Mouse (Mus musculus) MN1 (cell line): Measurements from ENCODE around the gene Bcl2l2.

Source experiments
- DNase-seq: peaks from one replicate; pipeline ENCODE4 v3.0.0-alpha.2; 2016; ENCODE audit warnings: low spot score

Bcl2l2 gene

DNA sequence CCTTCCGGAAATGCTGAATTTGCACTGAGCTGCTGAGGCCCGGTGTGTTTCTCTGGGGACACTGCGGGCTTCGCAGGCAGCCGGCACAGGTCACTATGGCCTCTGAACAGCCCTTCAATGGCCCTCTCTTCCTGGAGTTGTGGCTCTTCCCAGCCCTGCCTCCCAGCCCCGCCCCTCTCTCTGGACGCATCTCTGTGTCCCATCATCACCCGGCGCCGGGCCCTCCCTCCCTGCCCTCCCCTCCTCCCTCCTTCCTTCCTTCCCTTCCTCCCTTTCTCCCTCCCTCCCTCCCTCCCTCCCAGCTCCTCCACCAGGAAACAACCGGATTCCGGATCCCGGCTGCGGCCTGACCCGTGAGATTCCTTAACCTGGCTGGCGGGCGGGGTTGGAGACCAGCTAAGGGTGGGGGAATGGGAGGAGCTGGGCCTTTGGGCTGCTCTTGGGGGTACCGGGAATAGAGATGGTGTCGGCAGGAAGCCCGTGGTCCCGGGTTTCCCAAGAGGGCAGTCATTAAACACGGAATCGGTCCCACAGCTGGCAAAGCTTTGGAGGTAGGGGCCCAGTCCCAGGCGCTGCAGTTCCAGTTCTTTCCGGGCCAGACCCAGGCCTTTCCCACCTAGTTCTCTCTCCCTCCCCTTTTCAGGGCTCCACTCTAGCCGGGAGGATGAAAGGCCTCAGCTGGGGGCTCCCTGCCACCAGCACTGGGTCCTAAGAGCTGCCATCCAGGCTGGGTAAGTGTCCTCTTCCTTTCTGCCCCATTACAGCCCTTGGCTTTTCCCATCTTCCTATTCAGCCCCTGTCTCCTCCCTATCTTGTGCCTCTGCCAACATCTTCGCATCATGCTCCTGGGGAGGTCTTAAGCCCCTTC is at the start of gene Bcl2l2, which contains the start of gene Gm20521:
TSS of gene Bcl2l2 (plus strand) at position 224 of the 868 bp plus-strand sequence.
TSS of gene Gm20521 (plus strand) at position 288 of the 868 bp plus-strand sequence.
- peak; percentile 85 for DNase-seq

DNA sequence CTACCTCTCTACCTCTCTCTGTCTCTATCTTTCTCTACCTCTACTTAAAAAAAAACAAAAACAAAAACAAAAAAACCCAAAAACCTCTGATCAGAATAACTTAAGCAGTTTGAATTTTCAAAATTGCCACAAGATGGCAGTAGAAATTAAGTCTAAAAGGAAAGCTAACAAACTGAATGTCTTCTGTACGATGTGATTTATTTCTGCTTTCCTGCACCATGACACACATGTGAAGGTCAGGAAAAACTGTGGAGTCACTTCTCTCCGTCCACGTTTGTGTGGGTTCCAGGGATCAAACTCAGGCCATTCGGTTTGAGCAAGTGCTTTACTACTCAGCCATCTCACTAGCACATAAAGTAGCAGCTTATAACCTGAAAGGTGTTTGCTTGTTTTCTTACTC is 39.7 kb upstream of the Bcl2l2 start:
- peak; percentile 70 for DNase-seq

DNA sequence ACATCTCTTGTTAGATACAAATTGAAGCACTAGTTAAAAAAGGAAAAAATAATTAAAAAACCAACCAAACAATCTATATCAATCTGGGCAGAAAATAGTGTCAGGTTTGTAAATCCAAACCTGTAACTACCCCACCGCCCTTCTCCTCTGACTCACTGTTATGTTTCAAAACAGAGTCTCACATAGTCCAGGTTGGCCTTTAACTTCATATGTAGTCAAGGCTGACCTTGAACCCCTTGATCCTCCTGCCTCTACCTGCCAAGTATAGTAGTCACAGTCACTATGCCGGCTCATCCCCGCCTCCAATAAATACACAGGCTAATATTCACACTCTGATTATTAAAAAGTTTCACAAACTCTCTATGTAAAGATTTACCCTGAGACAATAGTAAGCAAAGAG is 27.5 kb upstream of the Bcl2l2 start:
- DNase-seq = no peak

- no peak for DNase-seq
These were observed 26.5 kb upstream of the Bcl2l2 start for GRCm38 (mm10) chr14:54856703-54857102.

- DNase-seq = no peak
These were observed 25.3 kb upstream of the Bcl2l2 start for GRCm38 (mm10) chr14:54857891-54858290.

GRCm38 (mm10) chr14:54860511-54860910 is 22.7 kb upstream of the Bcl2l2 start:
- DNase-seq = peak; percentile 65

- peak; percentile 95 for DNase-seq
These were observed 19.5 kb upstream of the Bcl2l2 start for GRCm38 (mm10) chr14:54863501-54864312.

- DNase-seq = peak; percentile 57
These were observed 18.7 kb upstream of the Bcl2l2 start for GRCm38 (mm10) chr14:54864313-54865036.

DNA sequence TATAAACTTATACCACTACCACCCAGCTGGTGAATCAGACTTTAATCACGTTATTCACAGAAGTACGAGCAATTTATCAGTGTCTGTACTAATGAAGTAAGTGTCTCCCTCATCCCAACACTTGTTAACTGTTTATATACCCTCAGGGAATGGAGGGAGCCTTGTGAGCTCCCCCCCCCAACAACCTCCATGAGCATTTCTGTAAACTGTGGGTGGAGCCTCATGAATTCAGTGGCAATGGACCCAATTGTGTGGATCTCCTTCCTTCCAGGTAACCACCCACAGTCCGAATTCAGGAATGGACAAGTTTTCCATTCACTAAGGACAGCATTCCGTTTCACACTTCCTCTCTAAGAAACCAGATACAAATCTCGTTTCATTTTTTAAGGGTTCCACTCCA is 17.6 kb upstream of the Bcl2l2 start:
- DNase-seq = no peak

GRCm38 (mm10) chr14:54866268-54866667 is 16.9 kb upstream of the Bcl2l2 start:
- no peak for DNase-seq

GRCm38 (mm10) chr14:54866936-54867335 is 16.2 kb upstream of the Bcl2l2 start:
- no peak for DNase-seq

- no peak for DNase-seq
These were observed 15.2 kb upstream of the Bcl2l2 start for GRCm38 (mm10) chr14:54868026-54868425.

DNA sequence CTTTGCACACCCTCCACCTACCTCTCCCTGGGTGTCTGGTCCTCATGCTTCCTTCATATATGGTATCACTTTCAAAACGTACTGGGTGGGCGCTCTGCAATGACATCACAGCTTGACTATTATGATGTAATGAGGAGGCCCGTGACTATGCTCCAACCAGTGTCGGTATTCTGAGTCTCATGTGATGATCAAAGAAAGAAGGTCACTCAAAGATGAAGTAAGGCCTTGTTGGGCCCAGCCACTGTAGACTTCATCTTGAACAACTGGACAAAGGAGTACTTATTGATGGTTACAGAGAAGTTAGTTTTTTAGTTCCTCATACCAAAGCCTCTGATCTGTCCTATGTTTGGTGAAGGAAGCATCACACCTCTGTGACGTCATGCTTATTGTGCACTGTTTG is 12.3 kb upstream of the Bcl2l2 start, which contains the start of gene Homez:
TSS of gene Homez (minus strand) at position 101 of the 400 bp plus-strand sequence.
- DNase-seq = no peak

- no peak for DNase-seq
These were observed 9.0 kb upstream of the Bcl2l2 start for GRCm38 (mm10) chr14:54874165-54874564.

- peak; percentile 76 for DNase-seq
These were observed 7.2 kb upstream of the Bcl2l2 start for GRCm38 (mm10) chr14:54875844-54876538.

- peak; percentile 95 for DNase-seq
These were observed 6.6 kb upstream of the Bcl2l2 start for GRCm38 (mm10) chr14:54876539-54877047.

DNA sequence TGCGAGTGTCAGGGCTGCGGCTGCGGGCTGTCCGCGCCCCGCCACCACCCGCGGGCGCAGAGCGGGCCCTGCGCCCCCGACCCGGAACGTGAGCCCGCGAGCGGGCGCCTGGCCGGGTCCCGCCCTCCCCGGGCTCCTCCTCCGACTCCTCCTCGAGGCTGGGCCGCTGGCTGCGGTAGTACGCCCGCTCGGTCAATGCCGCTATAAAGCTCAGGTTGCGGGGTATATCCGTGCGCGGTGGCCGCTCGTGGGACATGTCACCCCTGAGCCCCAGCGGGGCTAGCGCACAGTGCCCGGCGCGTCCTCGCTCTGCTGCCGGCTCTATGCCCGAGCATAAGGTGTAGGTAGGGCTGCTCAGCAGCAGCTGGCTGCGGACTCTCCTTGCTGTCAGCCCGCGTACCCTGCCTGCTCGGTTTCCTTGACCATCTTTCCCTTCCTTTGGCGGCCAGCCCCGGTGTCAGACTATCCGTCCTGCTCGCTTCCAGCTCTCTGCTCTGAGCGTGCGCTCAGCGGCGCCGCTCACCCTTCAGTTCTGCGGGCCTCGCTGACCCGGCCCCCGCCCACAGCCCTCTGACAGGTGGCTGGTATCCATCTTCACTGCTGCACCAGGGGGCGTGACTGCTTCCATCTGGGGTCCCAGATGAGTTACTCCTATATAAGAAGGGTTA is 6.0 kb upstream of the Bcl2l2 start, which contains the start of gene Ppp1r3e:
TSS of gene Ppp1r3e (minus strand) at position 503 of the 668 bp plus-strand sequence.
- DNase-seq = peak; percentile 80

GRCm38 (mm10) chr14:54884022-54884712 is 990 bp downstream of the Bcl2l2 start:
- no peak for DNase-seq

GRCm38 (mm10) chr14:54885309-54885708 is 2.1 kb downstream of the Bcl2l2 start:
- DNase-seq = no peak

DNA sequence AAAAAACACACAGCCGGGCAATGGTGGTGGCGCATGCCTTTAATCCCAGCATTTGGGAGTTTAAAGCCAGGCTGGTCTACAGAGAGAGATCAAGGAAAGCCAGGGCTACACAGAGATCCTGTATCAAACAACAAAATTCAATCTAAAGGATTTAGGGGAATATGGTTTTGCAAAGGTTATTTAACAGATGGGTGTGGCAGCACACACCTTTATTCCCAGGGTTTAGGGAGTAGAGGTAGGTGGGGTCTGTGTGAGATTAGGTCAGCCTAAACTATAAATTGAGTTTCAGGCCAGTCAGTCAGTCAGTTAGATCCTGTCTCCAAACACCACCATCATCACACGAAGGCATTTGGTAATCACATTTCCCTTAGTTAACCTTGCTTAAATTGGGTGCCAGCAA is 9.0 kb downstream of the Bcl2l2 start, which contains the start of gene Pabpn1:
TSS of gene Pabpn1 (plus strand) at position 301 of the 400 bp plus-strand sequence.
- no peak for DNase-seq
